Mouse (Mus musculus) neural tube, embryonic 12.5 days (tissue): ENCODE results near the gene Dmrta2. TPM values are rescaled to one million over a fixed set of nuclear protein-coding genes. Genes with fewer than 3 reads are reported as not detected.

ENCODE experiments used
- ATAC-seq: fragments of 200-750 bp; cut with Nextera tagmentation; 2 replicates; pipeline ENCODE4 v1.8.0; 2017; ENCODE audit warnings: low read depth, mild to moderate bottlenecking, moderate TSS enrichment, moderate library complexity; ENCODE audit not compliant: low FRiP score
- H3K27ac ChIP-seq: fragments of 300-500 bp; sonication (generic); 2 replicates; pipeline ENCODE4 v1.5.1; 2016
- H3K27me3 ChIP-seq: fragments of 300-500 bp; sonication (generic); replicated peaks from 2 replicates; pipeline ENCODE4 v1.6.1; 2016; ENCODE audit warnings: mild to moderate bottlenecking
- H3K36me3 ChIP-seq: fragments of 300-500 bp; sonication (generic); 2 replicates; pipeline ENCODE4 v1.6.1; 2016; ENCODE audit warnings: mild to moderate bottlenecking
- H3K4me1 ChIP-seq: fragments of 300-500 bp; sonication (generic); 2 replicates; pipeline ENCODE4 v1.6.1; 2016
- H3K4me2 ChIP-seq: fragments of 300-500 bp; sonication (generic); replicated peaks from 2 replicates; pipeline ENCODE4 v1.6.1; 2016; ENCODE audit warnings: mild to moderate bottlenecking
- H3K4me3 ChIP-seq: fragments of 300-500 bp; sonication (generic); 2 replicates; pipeline ENCODE4 v1.5.1; 2016
- H3K9ac ChIP-seq: fragments of 300-500 bp; sonication (generic); 2 replicates; pipeline ENCODE4 v1.6.1; 2016; ENCODE audit warnings: mild to moderate bottlenecking
- H3K9me3 ChIP-seq: fragments of 300-500 bp; sonication (generic); 2 replicates; pipeline ENCODE4 v1.6.1; 2016; ENCODE audit warnings: mild to moderate bottlenecking
- WGBS: fragments of 180-500 bp; shearing (Covaris S2); methylation state at CpG from one replicate; pipeline ENCODE4 v1.1.7; 2016; 5-methylcytosine and 5-hydroxymethylcytosine counted together
- polyA plus RNA-seq: library from polyadenylated mRNA; unstranded; fragments of >200 nt; fragmentation: Nextera tagmentation; extraction: Ambion mirVana; gene quantifications from 2 replicates; pipeline ENCODE4 v1.2.1, GENCODE M21; 2016

Dmrta2 gene
- polyA plus RNA-seq, 1 experiment from 2014 or later, result 0.27 TPM

GRCm38 (mm10) chr4:109981871-109982680 is 4.2 kb downstream of the Dmrta2 start:
- Histone ChIP-seq H3K27me3 (peaks cover 95% of the 10 kb centered on the region), H3K9me3 (no peaks in the 10 kb centered on the region), H3K36me3 (no peaks in the 10 kb centered on the region), H3K4me1 (peaks cover 39% of the 10 kb centered on the region), H3K9ac (no peak overlapping the region), H3K27ac (no peak overlapping the region), H3K4me2 (peak overlapping the region; percentile 52), H3K4me3 (peak overlapping the region; percentile 28)
- under 1% methylated on average over 83 of the region's 99 CpGs for WGBS
- ATAC-seq, result no peak

DNA sequence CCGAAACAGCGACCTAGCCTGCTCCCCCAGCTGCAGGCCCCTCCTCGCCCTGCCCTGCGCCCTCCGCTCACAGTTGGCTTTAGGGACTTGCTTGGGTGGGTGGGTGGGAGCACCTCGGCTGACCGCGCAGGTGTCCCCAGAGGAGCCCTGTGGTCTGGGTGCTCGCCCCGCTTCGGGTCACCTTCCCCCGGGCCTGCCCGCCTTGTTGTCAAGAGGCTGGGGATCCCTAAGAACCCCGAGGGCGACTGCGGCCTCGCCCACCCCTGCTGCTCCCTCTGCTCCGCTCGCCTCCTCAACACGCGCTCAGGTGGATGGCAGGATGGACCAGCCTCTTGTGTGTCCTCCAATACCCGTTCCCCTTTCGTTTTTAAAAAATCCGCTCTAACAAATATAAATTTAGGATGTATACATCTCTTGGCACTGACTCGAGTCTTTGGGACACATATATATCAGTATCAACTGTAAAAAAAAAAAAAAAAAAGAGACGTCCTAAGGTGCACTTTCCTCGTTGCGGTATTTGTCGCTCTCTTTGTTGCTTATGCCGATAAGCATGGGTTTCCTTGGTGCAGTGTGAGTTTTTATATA is 4.9 kb downstream of the Dmrta2 start:
- Histone ChIP-seq H3K27ac (no peak overlapping the region), H3K36me3 (no peaks in the 10 kb centered on the region), H3K9ac (no peak overlapping the region), H3K4me2 (peak overlapping the region; percentile 52), H3K4me3 (peak overlapping the region; percentile 28), H3K9me3 (no peaks in the 10 kb centered on the region), H3K27me3 (peaks cover 95% of the 10 kb centered on the region), H3K4me1 (peaks cover 32% of the 10 kb centered on the region)
- ATAC-seq, result no peak
- WGBS, result 1% methylated on average over 30 of the region's 30 CpGs

GRCm38 (mm10) chr4:109983281-109984001 is 5.6 kb downstream of the Dmrta2 start:
- no peak for ATAC-seq
- no peak overlapping the region for H3K27ac ChIP-seq
- H3K9me3 ChIP-seq, result no peaks in the 10 kb centered on the region
- H3K4me3 ChIP-seq, result no peak overlapping the region
- no peak overlapping the region for H3K9ac ChIP-seq
- no peaks in the 10 kb centered on the region for H3K36me3 ChIP-seq
- peaks cover 95% of the 10 kb centered on the region for H3K27me3 ChIP-seq
- H3K4me2 ChIP-seq, result no peak overlapping the region
- peaks cover 25% of the 10 kb centered on the region for H3K4me1 ChIP-seq
- under 1% methylated on average over 49 of the region's 49 CpGs for WGBS

- under 1% methylated on average over 24 of the region's 24 CpGs for WGBS
- H3K27ac ChIP-seq, result no peak overlapping the region
- H3K4me1 ChIP-seq, result peaks cover 25% of the 10 kb centered on the region
- no peak overlapping the region for H3K4me3 ChIP-seq
- no peak overlapping the region for H3K9ac ChIP-seq
- no peaks in the 10 kb centered on the region for H3K36me3 ChIP-seq
- H3K9me3 ChIP-seq, result no peaks in the 10 kb centered on the region
- ATAC-seq, result no peak
- peaks cover 95% of the 10 kb centered on the region for H3K27me3 ChIP-seq
- H3K4me2 ChIP-seq, result no peak overlapping the region
Measured at GRCm38 (mm10) chr4:109984011-109984411, 6.2 kb downstream of the Dmrta2 start.

DNA sequence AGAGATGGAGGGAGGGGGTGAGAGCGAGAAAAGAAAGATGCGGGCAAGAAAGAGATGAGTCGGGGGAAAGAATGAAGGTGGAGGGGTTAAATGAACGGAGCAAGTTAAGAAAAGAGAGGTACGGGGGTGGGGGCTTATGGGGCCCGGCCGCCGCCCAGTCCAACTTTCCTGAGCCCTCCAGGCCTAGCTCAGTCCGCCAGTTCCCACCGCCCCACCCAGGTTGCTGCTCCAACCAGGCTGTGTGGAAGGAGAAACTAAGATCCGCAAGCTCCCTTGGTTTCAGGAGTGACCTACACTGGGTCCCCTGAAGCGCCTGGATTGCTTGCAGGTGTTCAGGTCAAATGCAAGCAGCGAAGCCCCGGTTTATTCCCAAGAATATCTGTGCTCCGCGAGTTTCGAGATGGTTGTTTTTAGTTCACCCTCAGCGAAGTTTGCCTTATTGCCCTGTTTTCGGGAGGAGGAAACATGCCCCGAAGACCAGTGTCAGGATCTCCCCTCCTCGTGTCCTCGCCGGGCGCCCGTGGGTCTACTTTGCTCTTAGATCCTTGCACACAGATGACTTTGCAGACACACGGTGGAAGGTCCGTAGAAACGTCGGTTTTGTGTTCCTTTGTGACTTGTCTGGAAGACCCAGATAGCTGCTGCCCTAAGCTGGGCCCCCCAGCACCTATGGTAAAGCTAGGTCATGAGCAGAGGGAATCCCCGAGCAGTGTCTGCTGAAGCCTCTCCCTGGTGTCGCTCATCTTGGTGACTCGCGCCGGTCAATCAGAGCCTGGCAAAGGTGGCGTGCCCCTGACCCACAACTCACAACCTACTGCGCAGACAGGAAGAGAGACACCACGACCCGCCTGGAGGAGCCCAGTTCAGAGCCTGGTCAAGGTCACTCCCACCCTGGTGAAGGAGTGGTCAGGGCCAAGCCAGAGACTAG is 6.9 kb downstream of the Dmrta2 start:
- H3K36me3 ChIP-seq, result no peaks in the 10 kb centered on the region
- ATAC-seq, result no peak
- no peak overlapping the region for H3K27ac ChIP-seq
- H3K4me3 ChIP-seq, result no peak overlapping the region
- peaks cover 96% of the 10 kb centered on the region for H3K27me3 ChIP-seq
- H3K9ac ChIP-seq, result no peak overlapping the region
- H3K9me3 ChIP-seq, result no peaks in the 10 kb centered on the region
- peaks cover 23% of the 10 kb centered on the region for H3K4me1 ChIP-seq
- WGBS, result 1% methylated on average over 38 of the region's 38 CpGs
- H3K4me2 ChIP-seq, result no peak overlapping the region

GRCm38 (mm10) chr4:109985424-109986172 is 7.7 kb downstream of the Dmrta2 start:
- H3K9ac ChIP-seq, result no peak overlapping the region
- no peak overlapping the region for H3K4me2 ChIP-seq
- H3K9me3 ChIP-seq, result no peaks in the 10 kb centered on the region
- ATAC-seq, result no peak
- H3K4me3 ChIP-seq, result no peak overlapping the region
- H3K36me3 ChIP-seq, result no peaks in the 10 kb centered on the region
- 1% methylated on average over 16 of the region's 16 CpGs for WGBS
- peaks cover 17% of the 10 kb centered on the region for H3K4me1 ChIP-seq
- H3K27ac ChIP-seq, result no peak overlapping the region
- peaks cover 95% of the 10 kb centered on the region for H3K27me3 ChIP-seq

DNA sequence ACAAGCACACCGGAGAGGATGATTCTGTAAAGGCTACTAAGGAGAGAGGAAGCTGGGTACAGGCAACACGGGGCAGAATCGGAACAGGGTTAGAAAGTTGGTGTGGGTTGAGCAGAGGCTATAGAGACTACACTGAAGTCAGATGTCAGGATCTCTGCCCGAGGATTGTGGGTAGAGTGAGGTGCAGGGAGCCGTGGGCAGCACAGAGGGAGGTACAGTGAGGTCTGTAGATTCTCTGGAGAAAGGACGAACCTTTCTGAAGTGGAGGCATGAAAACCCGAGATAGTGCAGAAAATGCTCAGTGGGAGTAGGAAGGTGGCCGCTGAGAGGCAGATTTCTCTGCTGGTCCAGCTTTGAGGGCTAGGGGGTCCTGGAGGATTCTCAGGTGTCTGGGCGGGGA is 8.4 kb downstream of the Dmrta2 start:
- Histone ChIP-seq H3K9ac (no peak overlapping the region), H3K36me3 (no peaks in the 10 kb centered on the region), H3K4me1 (peaks cover 17% of the 10 kb centered on the region), H3K4me3 (no peak overlapping the region), H3K4me2 (no peak overlapping the region), H3K9me3 (no peaks in the 10 kb centered on the region), H3K27ac (no peak overlapping the region), H3K27me3 (peaks cover 93% of the 10 kb centered on the region)
- WGBS, result 2% methylated on average over 9 of the region's 9 CpGs
- ATAC-seq, result no peak

DNA sequence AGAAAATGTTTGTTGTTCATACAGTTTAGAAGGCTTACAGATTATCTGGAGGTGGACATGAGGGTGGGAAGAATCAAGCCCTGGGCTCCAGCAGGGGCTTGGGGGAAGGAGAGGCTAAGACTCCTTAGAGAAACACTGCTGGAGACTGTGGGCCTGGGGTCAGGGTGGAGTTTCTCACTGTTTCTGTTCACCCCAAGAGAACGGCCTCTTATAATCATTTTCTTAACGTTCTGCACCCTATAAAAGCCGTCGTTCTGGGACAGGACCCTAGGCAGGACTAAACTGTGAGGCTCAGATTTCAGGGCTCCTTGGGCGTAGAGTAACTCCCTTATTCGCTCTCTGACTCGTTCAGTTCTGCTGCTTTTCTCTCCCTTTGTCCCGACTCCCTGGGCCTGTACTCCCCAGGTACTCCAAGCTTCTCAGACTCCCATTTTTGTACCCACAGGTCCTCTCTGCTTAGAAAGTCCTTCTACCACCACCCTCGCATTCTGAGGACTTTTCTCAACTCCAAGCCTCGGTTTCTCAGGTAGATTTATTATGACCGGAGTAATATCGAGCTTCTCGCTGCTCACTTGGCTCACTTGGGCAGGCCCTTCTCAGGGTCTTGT is 9.0 kb downstream of the Dmrta2 start:
- H3K9ac ChIP-seq, result no peak overlapping the region
- no peaks in the 10 kb centered on the region for H3K36me3 ChIP-seq
- no peaks in the 10 kb centered on the region for H3K9me3 ChIP-seq
- H3K4me2 ChIP-seq, result no peak overlapping the region
- H3K4me1 ChIP-seq, result peaks cover 14% of the 10 kb centered on the region
- H3K27ac ChIP-seq, result no peak overlapping the region
- WGBS, result 3% methylated on average over 13 of the region's 13 CpGs
- ATAC-seq, result no peak
- H3K4me3 ChIP-seq, result no peak overlapping the region
- peaks cover 90% of the 10 kb centered on the region for H3K27me3 ChIP-seq

GRCm38 (mm10) chr4:109987560-109988362 is 9.9 kb downstream of the Dmrta2 start:
- H3K4me1 ChIP-seq, result peaks cover 5% of the 10 kb centered on the region
- no peak overlapping the region for H3K9ac ChIP-seq
- no peak for ATAC-seq
- H3K4me2 ChIP-seq, result no peak overlapping the region
- H3K27ac ChIP-seq, result no peak overlapping the region
- WGBS, result under 1% methylated on average over 20 of the region's 20 CpGs
- no peaks in the 10 kb centered on the region for H3K36me3 ChIP-seq
- H3K4me3 ChIP-seq, result no peak overlapping the region
- peaks cover 85% of the 10 kb centered on the region for H3K27me3 ChIP-seq
- H3K9me3 ChIP-seq, result no peaks in the 10 kb centered on the region

GRCm38 (mm10) chr4:109988411-109988810 is 10.6 kb downstream of the Dmrta2 start:
- no peak for ATAC-seq
- Histone ChIP-seq H3K4me2 (no peak overlapping the region), H3K4me1 (peaks cover 4% of the 10 kb centered on the region; the same call in 1 of the 2 replicates), H3K9ac (no peak overlapping the region), H3K27me3 (peaks cover 83% of the 10 kb centered on the region), H3K27ac (no peak overlapping the region), H3K9me3 (no peaks in the 10 kb centered on the region), H3K4me3 (no peak overlapping the region), H3K36me3 (no peaks in the 10 kb centered on the region)
- WGBS, result 7% methylated on average over 5 of the region's 5 CpGs
